Mouse (Mus musculus) embryo, embryonic 10.5 days (tissue): Measurements from ENCODE around the gene Pptc7.
A peak's percentile ranks its signal among the peaks of the same experiment; 100 is the strongest.

Experiments
- DNase-seq: peaks from one replicate; pipeline ENCODE4 v3.0.0-alpha.2; 2015; ENCODE audit warnings: low spot score

The Pptc7 gene

GRCm38 (mm10) chr5:122284183-122285028 is at the start of gene Pptc7:
Gene Pptc7, plus strand, starts transcription at chr5:122284365.
- peak; percentile 96 for DNase-seq

GRCm38 (mm10) chr5:122235196-122235836 is 48.8 kb upstream of the Pptc7 start:
- no peak for DNase-seq

- no peak for DNase-seq
Observed at GRCm38 (mm10) chr5:122237200-122237599, 47.0 kb upstream of the Pptc7 start.

GRCm38 (mm10) chr5:122239618-122240017 is 44.5 kb upstream of the Pptc7 start:
- no peak for DNase-seq

GRCm38 (mm10) chr5:122240521-122240920 is 43.6 kb upstream of the Pptc7 start:
- DNase-seq, result no peak

- no peak for DNase-seq
Observed at GRCm38 (mm10) chr5:122240989-122241388, 43.2 kb upstream of the Pptc7 start.

- no peak for DNase-seq
Observed at GRCm38 (mm10) chr5:122242521-122243123, 41.5 kb upstream of the Pptc7 start.

- no peak for DNase-seq
Observed at GRCm38 (mm10) chr5:122243781-122244523, 40.2 kb upstream of the Pptc7 start.

GRCm38 (mm10) chr5:122245186-122245585 is 39.0 kb upstream of the Pptc7 start:
- no peak for DNase-seq

GRCm38 (mm10) chr5:122246547-122247167 is 37.5 kb upstream of the Pptc7 start:
- no peak for DNase-seq

- no peak for DNase-seq
Observed at GRCm38 (mm10) chr5:122247529-122247928, 36.6 kb upstream of the Pptc7 start.

GRCm38 (mm10) chr5:122247934-122248333 is 36.2 kb upstream of the Pptc7 start:
- no peak for DNase-seq

- no peak for DNase-seq
Observed at GRCm38 (mm10) chr5:122249281-122249680, 34.9 kb upstream of the Pptc7 start.

GRCm38 (mm10) chr5:122251895-122252606 is 32.1 kb upstream of the Pptc7 start:
- DNase-seq, result no peak

GRCm38 (mm10) chr5:122258027-122258741 is 26.0 kb upstream of the Pptc7 start:
- no peak for DNase-seq

GRCm38 (mm10) chr5:122262104-122262503 is 22.1 kb upstream of the Pptc7 start:
- no peak for DNase-seq

GRCm38 (mm10) chr5:122263933-122264905 is 19.9 kb upstream of the Pptc7 start, which contains the start of gene Tctn1:
Gene Tctn1, minus strand, starts transcription at chr5:122264460.
- peak; percentile 98 for DNase-seq

GRCm38 (mm10) chr5:122265187-122265586 is 19.0 kb upstream of the Pptc7 start:
- DNase-seq, result peak; percentile 37

GRCm38 (mm10) chr5:122265942-122266341 is 18.2 kb upstream of the Pptc7 start:
- DNase-seq, result no peak
